Comparison of ENCODE assay signal across 17 mouse cellular contexts in genomic region chr2:154786187-154786586, GRCm38 (mm10). TPM values are rescaled to one million over a fixed set of nuclear protein-coding genes. Genes with fewer than 3 reads are reported as not detected.
A peak's percentile ranks its signal among the peaks of the same experiment; 100 is the strongest.
DNase-seq lines count a peak whose midpoint lies in the region; ATAC-seq lines count a peak whose summit lies in the region.
"Had no signal": no experiment of that assay in that cellular context is flagged by ENCODE, and none has a peak within 500 bp of the region (broad histone marks: within the 10 kb centered on the region; RNA-seq: fewer than 3 reads in every experiment).

No protein-coding gene starts in this region.

- no peaks in the 10 kb centered on the region for H3K9me3 ChIP-seq in midbrain, embryonic 14.5 days (ENCODE audit: control insufficient read depth, low read length)
- H3K9me3 ChIP-seq in midbrain, embryonic 13.5 days, result no peaks in the 10 kb centered on the region
- no peaks in the 10 kb centered on the region for H3K9me3 ChIP-seq in liver, embryonic 13.5 days (replicated peaks)
- H3K9me3 ChIP-seq: heart, embryonic 13.5 days; hindbrain, embryonic 13.5 days had no signal

- ATAC-seq in midbrain, embryonic 14.5 days (ENCODE audit: low FRiP score, low TSS enrichment), result no peak
- ATAC-seq in midbrain, embryonic 13.5 days, result no peak
- ATAC-seq in liver, embryonic 13.5 days (ENCODE audit: low read depth), result peak; percentile 48

- H3K4me3 ChIP-seq in midbrain, embryonic 14.5 days (replicated peaks; ENCODE audit: low read depth, low read length), result no peak overlapping the region
- no peak overlapping the region for H3K4me3 ChIP-seq in midbrain, embryonic 13.5 days (replicated peaks)
- peak overlapping the region; percentile 19; the same call in 1 of the 2 replicates for H3K4me3 ChIP-seq in liver, embryonic 13.5 days (replicated peaks)
- H3K4me3 ChIP-seq: heart, embryonic 13.5 days; hindbrain, embryonic 13.5 days had no signal

- no peak overlapping the region for H3K4me2 ChIP-seq in midbrain, embryonic 14.5 days (ENCODE audit: low read length)
- H3K4me2 ChIP-seq in midbrain, embryonic 13.5 days (replicated peaks), result no peak overlapping the region
- peak overlapping the region; percentile 60 for H3K4me2 ChIP-seq in liver, embryonic 13.5 days
- H3K4me2 ChIP-seq: heart, embryonic 13.5 days; hindbrain, embryonic 13.5 days had no signal

- peaks cover 18% of the 10 kb centered on the region; the same call in 1 of the 2 replicates for H3K4me1 ChIP-seq in midbrain, embryonic 14.5 days (ENCODE audit: control insufficient read depth, insufficient read depth, low read length)
- H3K4me1 ChIP-seq in midbrain, embryonic 13.5 days (replicated peaks), result peaks cover 41% of the 10 kb centered on the region
- peaks cover 60% of the 10 kb centered on the region for H3K4me1 ChIP-seq in liver, embryonic 13.5 days (replicated peaks)

- H3K36me3 ChIP-seq in midbrain, embryonic 14.5 days (ENCODE audit: control insufficient read depth, insufficient read depth, low read length), result no peaks in the 10 kb centered on the region
- H3K36me3 ChIP-seq in midbrain, embryonic 13.5 days, result no peaks in the 10 kb centered on the region
- no peaks in the 10 kb centered on the region for H3K36me3 ChIP-seq in liver, embryonic 13.5 days
- H3K36me3 ChIP-seq: heart, embryonic 13.5 days; hindbrain, embryonic 13.5 days had no signal

- no peak overlapping the region for H3K9ac ChIP-seq in midbrain, embryonic 14.5 days (replicated peaks; ENCODE audit: low read length)
- no peak overlapping the region for H3K9ac ChIP-seq in midbrain, embryonic 13.5 days (replicated peaks)
- peak overlapping the region; percentile 57 for H3K9ac ChIP-seq in liver, embryonic 13.5 days
- H3K9ac ChIP-seq: heart, embryonic 13.5 days; hindbrain, embryonic 13.5 days had no signal

- H3K27me3 ChIP-seq in midbrain, embryonic 14.5 days (ENCODE audit: control insufficient read depth, insufficient read depth, low read length), result no peaks in the 10 kb centered on the region
- H3K27me3 ChIP-seq in midbrain, embryonic 13.5 days, result no peaks in the 10 kb centered on the region
- no peaks in the 10 kb centered on the region; the same call in 1 of the 2 replicates for H3K27me3 ChIP-seq in liver, embryonic 13.5 days
- H3K27me3 ChIP-seq: heart, embryonic 13.5 days; hindbrain, embryonic 13.5 days had no signal

- DNase-seq in midbrain, embryonic 14.5 days, result no peak
- peak; percentile 83 for DNase-seq in ZHBTc4 (ENCODE audit: low read depth, low spot score)
- DNase-seq in liver, embryonic 13.5 days, result peak; percentile 84
- peak; percentile 27 to 52 for DNase-seq in spleen, postnatal 36 days (ENCODE audit: low spot score in 2 of 2)
- DNase-seq in Muller cell, postnatal 12 days (ENCODE audit: inconsistent ontology term), result no peak
- DNase-seq in urinary bladder, postnatal 4 days (ENCODE audit: low spot score in 2 of 2), result no peak
- DNase-seq in right cerebral cortex, adult 2 months (ENCODE audit: low spot score in 2 of 2), result no peak
- DNase-seq: cerebellum, adult 9-10 months; gastrocnemius, postnatal 25 days; kidney, adult 11 months; lung, adult 18-20 months; thymus, postnatal 14 days had no signal

- peak overlapping the region; percentile 52; the same call in 1 of the 2 replicates for H3K27ac ChIP-seq in midbrain, embryonic 14.5 days (replicated peaks; ENCODE audit: low read depth, low read length)
- no peak overlapping the region for H3K27ac ChIP-seq in midbrain, embryonic 13.5 days
- H3K27ac ChIP-seq in liver, embryonic 13.5 days, result peak overlapping the region; percentile 89
- H3K27ac ChIP-seq: heart, embryonic 13.5 days; hindbrain, embryonic 13.5 days had no signal

- 40% methylated on average over 3 of the region's 3 CpGs for WGBS in midbrain, embryonic 14.5 days
- whole genome bisulfite sequencing in midbrain, embryonic 13.5 days, result 37% methylated on average over 3 of the region's 3 CpGs
- WGBS in liver, embryonic 13.5 days (ENCODE audit: insufficient replicate concordance), result 17% methylated on average over 3 of the region's 3 CpGs

RNA-seq across cellular contexts. Expression of gene Raly, which starts 4.7 kb away (rescaled TPM):
- 58.3 and 194 TPM in 2 replicates for polyA plus RNA-seq in midbrain, embryonic 14.5 days (2014; fragmentation: Nextera tagmentation; extraction: Ambion mirVana)
- polyA plus RNA-seq in midbrain, embryonic 13.5 days (2015; fragmentation: Nextera tagmentation; extraction: Ambion mirVana), result 28.1 and 39.1 TPM in 2 replicates
- 26.8 and 29.5 TPM in 2 replicates for polyA plus RNA-seq in liver, embryonic 13.5 days (2015; fragmentation: Nextera tagmentation; extraction: Ambion mirVana)

RNA-seq across cellular contexts. Expression of gene a, which starts 5.0 kb away (rescaled TPM):
- 3.8 TPM in 1 of 2 replicates, not detected in the other for polyA plus RNA-seq in midbrain, embryonic 14.5 days (2014; fragmentation: Nextera tagmentation; extraction: Ambion mirVana)
- polyA plus RNA-seq in midbrain, embryonic 13.5 days (2015; fragmentation: Nextera tagmentation; extraction: Ambion mirVana), result 1.2 and 1.5 TPM in 2 replicates
- 0.22 TPM in 1 of 2 replicates, not detected in the other for polyA plus RNA-seq in liver, embryonic 13.5 days (2015; fragmentation: Nextera tagmentation; extraction: Ambion mirVana)

RNA-seq across cellular contexts. Expression of gene Gm14214, which starts 16.4 kb away (rescaled TPM):
- polyA plus RNA-seq in midbrain, embryonic 14.5 days (2014; fragmentation: Nextera tagmentation; extraction: Ambion mirVana), result not detected in 2 replicates
- not detected in 2 replicates for polyA plus RNA-seq in midbrain, embryonic 13.5 days (2015; fragmentation: Nextera tagmentation; extraction: Ambion mirVana)
- not detected in 2 replicates for polyA plus RNA-seq in liver, embryonic 13.5 days (2015; fragmentation: Nextera tagmentation; extraction: Ambion mirVana)
- polyA plus RNA-seq: embryonic facial prominence, embryonic 14.5 days; heart, embryonic 13.5 days; hindbrain, embryonic 13.5 days; large intestine, adult 2 months had no signal

Comparison
In these comparisons a context has a peak if more than half of its experiments do, and no peak if none do; other contexts are left out.
1. DNase-seq: peak in ZHBTc4 (single experiment), liver, embryonic 13.5 days (single experiment) and spleen, postnatal 36 days (2 of 2); none in midbrain, embryonic 14.5 days (single experiment), Muller cell, postnatal 12 days (single experiment), urinary bladder, postnatal 4 days (0 of 2) and right cerebral cortex, adult 2 months (0 of 2).